In genomic region chr3:96728634-96729402, GRCm38 (mm10) we compare ENCODE assay signal across 8 mouse cellular contexts. TPM values are rescaled to one million over a fixed set of nuclear protein-coding genes. Genes with fewer than 3 reads are reported as not detected.
DNase-seq lines count a peak whose midpoint lies in the region; ATAC-seq and TF ChIP-seq lines count a peak whose summit lies in the region.

No protein-coding gene starts in this region.

- peaks cover 9% of the 10 kb centered on the region for H3K4me1 ChIP-seq in liver, adult 2 months (ENCODE audit: control insufficient read depth, insufficient read depth, low read length)
- H3K4me1 ChIP-seq in cortical plate, adult 2 months (ENCODE audit: control insufficient read depth, insufficient read depth, low read length): peaks cover 5% of the 10 kb centered on the region
- peaks cover 10% of the 10 kb centered on the region; the same call in 1 of the 2 replicates for H3K4me1 ChIP-seq in hindbrain, postnatal 0 days (ENCODE audit: insufficient read depth, low read length)

- peak overlapping the region; percentile 69 for H3K4me2 ChIP-seq in hindbrain, postnatal 0 days (ENCODE audit: low read depth, low read length)
- peak overlapping the region; percentile 87 for H3K4me2 ChIP-seq in myocyte (ENCODE audit: low read depth)

- TF ChIP-seq CTCF in liver, adult 2 months (IDR thresholded peaks at IDR 0.05; ENCODE audit: low read depth, low read length): no peak
- no peak for TF ChIP-seq CTCF in cortical plate, adult 2 months (IDR thresholded peaks at IDR 0.05; ENCODE audit: extremely low read depth, insufficient read depth, low read length)
- TF ChIP-seq CTCF in hindbrain, postnatal 0 days (IDR thresholded peaks at IDR 0.05; ENCODE audit: low read depth): no peak

- no peak for ATAC-seq in hindbrain, postnatal 0 days

- no peak for TF ChIP-seq POLR2A in liver, adult 2 months (IDR thresholded peaks at IDR 0.05; ENCODE audit: extremely low read depth, insufficient read depth, low read length)
- no peak for TF ChIP-seq POLR2A in cortical plate, adult 2 months (IDR thresholded peaks at IDR 0.05; ENCODE audit: extremely low read depth, insufficient read depth, low read length)
- no peak for TF ChIP-seq POLR2A in myocyte (IDR thresholded peaks at IDR 0.05; ENCODE audit: insufficient read length, low read depth)

- DNase-seq in liver, adult 2 months (ENCODE audit: extremely low read depth, low read depth, low spot score): no peak
- no peak for DNase-seq in liver
- DNase-seq in hindbrain, postnatal 0 days (ENCODE audit: low spot score): no peak
- no peak for DNase-seq in spleen, postnatal 36 days (ENCODE audit: low spot score in 2 of 2)
- no peak for DNase-seq in gastrocnemius, postnatal 10 days
- DNase-seq in gastrocnemius, postnatal 36 days: no peak

- 39% methylated on average over 7 of the region's 7 CpGs for WGBS in liver, adult 2 months
- 38% methylated on average over 7 of the region's 7 CpGs for WGBS in hindbrain, postnatal 0 days

- intact Hi-C loops in gastrocnemius, postnatal 36 days (cut with DNase I): no loop called here

- no peaks in the 10 kb centered on the region for H3K36me3 ChIP-seq in liver, adult 2 months (ENCODE audit: control insufficient read depth, insufficient read depth, low read length)
- no peaks in the 10 kb centered on the region for H3K36me3 ChIP-seq in hindbrain, postnatal 0 days (ENCODE audit: insufficient read depth, low read length)
- H3K36me3 ChIP-seq in myocyte (ENCODE audit: control insufficient read depth, insufficient read depth): no peaks in the 10 kb centered on the region

- H3K9ac ChIP-seq in liver, adult 2 months (ENCODE audit: low read depth, low read length): peak overlapping the region; percentile 98; the same call in 1 of the 2 replicates
- H3K9ac ChIP-seq in hindbrain, postnatal 0 days (replicated peaks; ENCODE audit: low read length): peak overlapping the region; percentile 78

- H3K79me2 ChIP-seq in liver, adult 2 months (ENCODE audit: control insufficient read depth, insufficient read depth, low read length): peaks cover 26% of the 10 kb centered on the region
- H3K79me2 ChIP-seq in myocyte (ENCODE audit: control insufficient read depth, insufficient read depth): peaks cover 72% of the 10 kb centered on the region

- H3K9me3 ChIP-seq in hindbrain, postnatal 0 days (ENCODE audit: low read length): no peaks in the 10 kb centered on the region

- H3ac ChIP-seq in myocyte (ENCODE audit: control insufficient read depth, insufficient read length): peak overlapping the region; percentile 47

- H3K27ac ChIP-seq in liver, adult 2 months (replicated peaks; ENCODE audit: insufficient read depth, low read depth, low read length): peak overlapping the region; percentile 87
- peak overlapping the region; percentile 96; the same call in 1 of the 2 replicates for H3K27ac ChIP-seq in cortical plate, adult 2 months (ENCODE audit: insufficient read depth, low read length)
- H3K27ac ChIP-seq in hindbrain, postnatal 0 days: peak overlapping the region; percentile 89

- H3K4me3 ChIP-seq in liver, adult 2 months (ENCODE audit: insufficient read depth, low read depth, low read length): peak overlapping the region; percentile 97
- peak overlapping the region; percentile 73 for H3K4me3 ChIP-seq in cortical plate, adult 2 months (ENCODE audit: insufficient read depth, low read length)
- H3K4me3 ChIP-seq in hindbrain, postnatal 0 days (ENCODE audit: low read length): peak overlapping the region; percentile 80
- H3K4me3 ChIP-seq in myocyte: peak overlapping the region; percentile 88

- no peaks in the 10 kb centered on the region for H3K27me3 ChIP-seq in liver, adult 2 months (ENCODE audit: control insufficient read depth, insufficient read depth, low read length)
- no peaks in the 10 kb centered on the region for H3K27me3 ChIP-seq in hindbrain, postnatal 0 days (ENCODE audit: insufficient read depth, low read length)
- no peaks in the 10 kb centered on the region for H3K27me3 ChIP-seq in myocyte (ENCODE audit: control insufficient read depth, insufficient read depth, insufficient read length)

TF ChIP-seq in myocyte, 11 proteins besides CTCF, POLR2A, EP300 and RAD21:
- TF ChIP-seq MYOD1 (IDR thresholded peaks at IDR 0.05; ENCODE audit: control insufficient read depth in 1 of 3, insufficient read length in 2 of 3, low read depth in 2 of 3): no peak
- TF ChIP-seq TCF3 (IDR thresholded peaks at IDR 0.05; ENCODE audit: insufficient read length, low read depth): no peak
- TF ChIP-seq TCF12 (IDR thresholded peaks at IDR 0.05; ENCODE audit: insufficient read depth, poor library complexity, severe bottlenecking): no peak
- no peak for TF ChIP-seq MYOG (IDR thresholded peaks at IDR 0.05; ENCODE audit: control insufficient read depth in 1 of 3, insufficient read depth in 1 of 3, insufficient read length in 2 of 3, low read depth in 2 of 3)
- no peak for TF ChIP-seq MAX (IDR thresholded peaks at IDR 0.05; ENCODE audit: low read depth)
- TF ChIP-seq POLR2AphosphoS2 (IDR thresholded peaks at IDR 0.05; ENCODE audit: insufficient read length, low read depth): no peak
- TF ChIP-seq E2F4 (IDR thresholded peaks at IDR 0.05; ENCODE audit: insufficient read depth): no peak
- TF ChIP-seq REST (IDR thresholded peaks at IDR 0.05; ENCODE audit: insufficient read depth, insufficient read length): no peak
- TF ChIP-seq USF1 (IDR thresholded peaks at IDR 0.05; ENCODE audit: low read depth): no peak
- no peak for TF ChIP-seq SRF (IDR thresholded peaks at IDR 0.05; ENCODE audit: control insufficient read depth, insufficient read length, low read depth)
- no peak for TF ChIP-seq CEBPB (IDR thresholded peaks at IDR 0.05; ENCODE audit: insufficient read depth, poor library complexity, severe bottlenecking)

RNA-seq across cellular contexts. Expression of gene Rnf115, which starts 1.4 kb away (rescaled TPM):
- total RNA-seq in liver, adult 2 months (2014; rRNA removed): 30.5 and 33.6 TPM in 2 replicates
- 12.7 and 12.9 TPM in 2 replicates for polyA plus RNA-seq in liver, adult 2 months (2012; rRNA removed)
- 52.3 and 54.9 TPM in 2 replicates for polyA plus RNA-seq in cortical plate, adult 2 months (2012; rRNA removed)
- 47.9 and 53.8 TPM in 2 replicates for total RNA-seq in hindbrain, postnatal 0 days (2014; rRNA removed)
- 76.6 and 81.2 TPM in 2 replicates for polyA plus RNA-seq in hindbrain, postnatal 0 days (2015; fragmentation: Nextera tagmentation; extraction: Ambion mirVana)
- polyA plus RNA-seq in myocyte (2012; fragmentation: generic; extraction: Trizol): 10.1 TPM
- total RNA-seq in gastrocnemius, postnatal 10 days (2021): 10 to 100 TPM; 49.0 to 58.9 TPM
- 10 to 100 TPM; 76.2 to 86.5 TPM for total RNA-seq in gastrocnemius, postnatal 36 days (2021)

RNA-seq across cellular contexts. Expression of gene Polr3c, which starts 1.4 kb away (rescaled TPM):
- 6.5 and 10.0 TPM in 2 replicates for total RNA-seq in liver, adult 2 months (2014; rRNA removed)
- polyA plus RNA-seq in liver, adult 2 months (2012; rRNA removed): 16.2 and 19.1 TPM in 2 replicates
- polyA plus RNA-seq in cortical plate, adult 2 months (2012; rRNA removed): 35.3 and 36.5 TPM in 2 replicates
- 10.9 and 11.7 TPM in 2 replicates for total RNA-seq in hindbrain, postnatal 0 days (2014; rRNA removed)
- 26.3 and 29.1 TPM in 2 replicates for polyA plus RNA-seq in hindbrain, postnatal 0 days (2015; fragmentation: Nextera tagmentation; extraction: Ambion mirVana)
- polyA plus RNA-seq in myocyte (2012; fragmentation: generic; extraction: Trizol): 46.6 TPM
- 10 to 100 TPM; 18.4 to 19.9 TPM for total RNA-seq in gastrocnemius, postnatal 10 days (2021)
- 10 to 100 TPM; 18.1 to 19.9 TPM for total RNA-seq in gastrocnemius, postnatal 36 days (2021)

RNA-seq across cellular contexts. Expression of gene Nudt17, which starts 20.5 kb away (rescaled TPM):
- 0.20 and 0.28 TPM in 2 replicates for total RNA-seq in liver, adult 2 months (2014; rRNA removed)
- polyA plus RNA-seq in liver, adult 2 months (2012; rRNA removed): 0.16 and 0.69 TPM in 2 replicates
- polyA plus RNA-seq in cortical plate, adult 2 months (2012; rRNA removed): 16.8 and 19.6 TPM in 2 replicates
- total RNA-seq in hindbrain, postnatal 0 days (2014; rRNA removed): 13.0 and 13.4 TPM in 2 replicates
- 17.6 and 17.8 TPM in 2 replicates for polyA plus RNA-seq in hindbrain, postnatal 0 days (2015; fragmentation: Nextera tagmentation; extraction: Ambion mirVana)
- polyA plus RNA-seq in myocyte (2012; fragmentation: generic; extraction: Trizol): 6.8 TPM
- 1 to 10 TPM in 1 of 2 experiments, under 1 TPM in 1; 0.92 to 1.5 TPM for total RNA-seq in gastrocnemius, postnatal 10 days (2021)
- total RNA-seq in gastrocnemius, postnatal 36 days (2021): 1 to 10 TPM in 1 of 2 experiments, under 1 TPM in 1; 0.42 to 1.1 TPM

RNA-seq across cellular contexts. Expression of gene Pias3, which starts 32.6 kb away (rescaled TPM):
- 1.7 and 2.6 TPM in 2 replicates for total RNA-seq in liver, adult 2 months (2014; rRNA removed)
- polyA plus RNA-seq in liver, adult 2 months (2012; rRNA removed): 7.3 and 8.1 TPM in 2 replicates
- 24.6 and 25.4 TPM in 2 replicates for polyA plus RNA-seq in cortical plate, adult 2 months (2012; rRNA removed)
- total RNA-seq in hindbrain, postnatal 0 days (2014; rRNA removed): 37.5 and 46.1 TPM in 2 replicates
- 41.3 and 44.3 TPM in 2 replicates for polyA plus RNA-seq in hindbrain, postnatal 0 days (2015; fragmentation: Nextera tagmentation; extraction: Ambion mirVana)
- 16.7 TPM for polyA plus RNA-seq in myocyte (2012; fragmentation: generic; extraction: Trizol)
- 10 to 100 TPM; 18.0 to 29.1 TPM for total RNA-seq in gastrocnemius, postnatal 10 days (2021)
- total RNA-seq in gastrocnemius, postnatal 36 days (2021): 1 to 10 TPM; 6.5 to 7.3 TPM

RNA-seq across cellular contexts. Expression of gene Ankrd35, which starts 58.9 kb away (rescaled TPM):
- total RNA-seq in liver, adult 2 months (2014; rRNA removed): under 0.01 TPM in 1 of 2 replicates, not detected in the other
- polyA plus RNA-seq in liver, adult 2 months (2012; rRNA removed): 0.07 TPM in 1 of 2 replicates, not detected in the other
- polyA plus RNA-seq in cortical plate, adult 2 months (2012; rRNA removed): 7.8 and 8.5 TPM in 2 replicates
- 2.1 and 6.4 TPM in 2 replicates for total RNA-seq in hindbrain, postnatal 0 days (2014; rRNA removed)
- 2.8 and 3.0 TPM in 2 replicates for polyA plus RNA-seq in hindbrain, postnatal 0 days (2015; fragmentation: Nextera tagmentation; extraction: Ambion mirVana)
- polyA plus RNA-seq in myocyte (2012; fragmentation: generic; extraction: Trizol): 0.37 TPM
- total RNA-seq in gastrocnemius, postnatal 10 days (2021): 1 to 10 TPM; 1.4 to 1.6 TPM
- total RNA-seq in gastrocnemius, postnatal 36 days (2021): under 1 TPM; 0.35 to 0.92 TPM
